Mouse (Mus musculus): ENCODE measurements around the gene Fam107b. TPM values are rescaled to one million over a fixed set of nuclear protein-coding genes. Genes with fewer than 3 reads are reported as not detected.

Fam107b gene
- polyA plus RNA-seq (2014; fragmentation: Nextera tagmentation; extraction: Ambion mirVana), result 53.0 and 56.7 TPM in 2 replicates

DNA sequence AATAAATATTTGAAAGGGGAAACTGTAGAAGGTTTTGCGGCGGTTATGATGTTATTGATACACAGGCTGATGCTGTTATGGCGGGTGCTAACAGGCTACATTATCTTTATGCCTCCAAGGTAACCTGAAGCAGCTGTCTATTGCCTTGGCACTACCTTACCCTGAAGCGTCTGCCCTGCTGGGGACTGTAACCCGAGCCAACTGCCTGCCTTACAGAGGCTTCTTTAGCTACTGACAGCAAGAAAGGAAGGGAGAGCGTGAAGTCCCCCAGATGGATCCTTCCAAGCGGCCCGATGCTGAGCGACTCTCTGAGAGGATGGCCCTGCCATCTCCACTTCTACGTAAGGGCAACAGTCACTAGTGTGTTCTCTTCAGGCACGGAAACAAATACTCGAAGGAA lies at the start of gene Fam107b:
Gene Fam107b, plus strand, starts transcription at position 303 of the 400 bp plus-strand sequence.
- Histone ChIP-seq H3K4me3 (ENCODE audit: low read depth, low read length) (no peak within 1 kb of the TSS), H3K4me2 (ENCODE audit: low read depth, low read length, severe bottlenecking) (no peak within 1 kb of the TSS), H3K36me3 (ENCODE audit: control insufficient read depth, insufficient read depth, low read length) (no peaks in the 10 kb centered on the region), H3K9ac (ENCODE audit: low read length) (no peak within 1 kb of the TSS), H3K4me1 (replicated peaks; ENCODE audit: control insufficient read depth, insufficient read depth, low read length) (no peaks in the 10 kb centered on the region), H3K27me3 (ENCODE audit: control insufficient read depth, insufficient read depth, low read length) (no peaks in the 10 kb centered on the region), H3K9me3 (ENCODE audit: control insufficient read depth, low read length) (no peaks in the 10 kb centered on the region), H3K27ac (ENCODE audit: low read depth, low read length) (no peak within 1 kb of the TSS)
- ATAC-seq (replicated peaks; ENCODE audit: low FRiP score) (no peak), DNase-seq (ENCODE audit: low spot score) (no peak)
- 71% methylated on average over 12 of the region's 12 CpGs for WGBS

DNA sequence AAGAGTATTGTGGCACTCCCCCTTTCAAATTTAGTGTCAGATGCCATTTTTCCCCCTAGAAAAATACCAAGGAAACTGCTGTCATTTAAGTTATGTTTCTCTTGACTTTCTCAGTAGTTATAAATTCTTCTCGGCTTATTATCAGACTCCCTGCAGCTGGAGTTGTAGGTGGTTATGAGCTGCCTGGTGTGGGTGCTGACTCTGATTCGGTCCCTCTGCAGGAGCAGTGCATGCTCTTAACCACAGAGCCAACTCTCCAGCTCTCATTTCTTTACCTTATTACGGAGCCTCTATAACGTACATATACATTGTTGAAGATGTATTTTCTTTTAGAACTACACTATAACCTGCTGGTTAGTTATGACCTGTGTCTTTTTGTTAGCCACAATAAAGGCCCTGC lies 47.7 kb upstream of the Fam107b start:
- Histone ChIP-seq H3K4me1 (replicated peaks; ENCODE audit: control insufficient read depth, insufficient read depth, low read length) (no peaks in the 10 kb centered on the region), H3K9me3 (ENCODE audit: control insufficient read depth, low read length) (no peaks in the 10 kb centered on the region), H3K4me3 (ENCODE audit: low read depth, low read length) (no peak overlapping the region), H3K27me3 (ENCODE audit: control insufficient read depth, insufficient read depth, low read length) (no peaks in the 10 kb centered on the region), H3K36me3 (ENCODE audit: control insufficient read depth, insufficient read depth, low read length) (no peaks in the 10 kb centered on the region), H3K9ac (ENCODE audit: low read length) (no peak overlapping the region), H3K4me2 (ENCODE audit: low read depth, low read length, severe bottlenecking) (no peak overlapping the region), H3K27ac (ENCODE audit: low read depth, low read length) (no peak overlapping the region)
- 81% methylated on average over 4 of the region's 4 CpGs for WGBS
- ATAC-seq (replicated peaks; ENCODE audit: low FRiP score), result no peak
- no peak for DNase-seq (ENCODE audit: low spot score)

DNA sequence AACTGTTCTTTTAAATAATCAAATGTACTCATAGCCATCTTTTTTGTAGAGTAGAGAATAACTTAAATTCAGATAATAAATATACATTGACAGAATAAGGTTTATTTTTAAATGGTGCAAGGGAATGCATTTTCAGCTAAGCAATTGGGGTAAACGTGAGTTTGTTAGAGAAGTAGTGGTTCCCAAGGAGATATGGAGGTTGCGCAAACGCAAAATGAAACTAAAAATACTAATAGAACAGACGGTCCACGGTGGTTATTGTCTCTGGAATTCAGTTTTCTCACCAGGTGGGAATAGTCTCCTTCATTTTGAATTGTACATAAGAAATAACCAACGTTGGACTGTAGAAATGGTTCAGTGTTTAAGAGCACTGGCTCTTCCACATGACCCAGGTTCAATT lies 44.0 kb upstream of the Fam107b start:
- H3K4me2 ChIP-seq (ENCODE audit: low read depth, low read length, severe bottlenecking), result no peak overlapping the region
- H3K9me3 ChIP-seq (ENCODE audit: control insufficient read depth, low read length), result no peaks in the 10 kb centered on the region
- 84% methylated on average over 6 of the region's 6 CpGs for WGBS
- H3K4me3 ChIP-seq (ENCODE audit: low read depth, low read length), result no peak overlapping the region
- H3K27ac ChIP-seq (ENCODE audit: low read depth, low read length), result no peak overlapping the region
- H3K9ac ChIP-seq (ENCODE audit: low read length), result no peak overlapping the region
- DNase-seq (ENCODE audit: low spot score) (no peak), ATAC-seq (replicated peaks; ENCODE audit: low FRiP score) (no peak)
- H3K36me3 ChIP-seq (ENCODE audit: control insufficient read depth, insufficient read depth, low read length), result no peaks in the 10 kb centered on the region
- H3K4me1 ChIP-seq (replicated peaks; ENCODE audit: control insufficient read depth, insufficient read depth, low read length), result no peaks in the 10 kb centered on the region
- no peaks in the 10 kb centered on the region for H3K27me3 ChIP-seq (ENCODE audit: control insufficient read depth, insufficient read depth, low read length)

DNA sequence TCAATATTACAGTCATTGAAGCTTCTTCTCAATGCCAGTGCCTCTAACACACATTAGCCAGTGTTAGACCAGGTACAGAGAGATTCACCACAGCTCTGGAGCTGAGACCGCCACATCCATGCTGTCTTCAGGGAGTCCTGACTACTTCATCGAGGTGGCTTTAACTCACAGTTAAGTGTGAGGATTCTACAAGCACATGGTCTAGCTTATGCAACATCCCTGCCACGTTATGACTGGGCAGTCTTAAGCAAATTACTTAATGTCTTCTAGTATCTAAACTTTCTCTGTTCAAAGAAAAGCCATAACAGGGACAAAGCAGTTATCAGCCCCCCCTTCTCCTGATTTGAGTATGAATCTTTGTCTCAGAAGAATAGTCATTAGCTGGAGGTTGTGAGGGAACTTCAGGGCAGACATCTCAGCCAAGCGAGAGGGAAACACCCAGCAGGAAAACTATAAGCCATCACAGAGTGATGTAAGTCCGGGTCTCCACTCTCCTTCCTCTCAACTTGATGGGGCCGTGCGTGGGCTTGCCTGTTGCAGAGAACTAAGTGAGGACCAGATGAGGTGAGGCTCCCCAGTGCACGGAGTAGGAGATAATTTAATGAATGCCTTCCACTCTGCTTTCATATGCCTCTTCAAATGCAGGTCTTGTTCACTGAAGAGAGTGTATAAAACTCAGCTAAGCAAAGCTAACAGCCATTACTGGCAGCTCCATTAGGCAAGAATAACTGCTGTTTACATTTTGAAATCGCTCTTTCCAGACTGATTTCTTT lies 28.8 kb upstream of the Fam107b start:
- Histone ChIP-seq H3K9ac (ENCODE audit: low read length) (no peak overlapping the region), H3K9me3 (ENCODE audit: control insufficient read depth, low read length) (no peaks in the 10 kb centered on the region), H3K4me2 (ENCODE audit: low read depth, low read length, severe bottlenecking) (no peak overlapping the region), H3K27me3 (ENCODE audit: control insufficient read depth, insufficient read depth, low read length) (no peaks in the 10 kb centered on the region), H3K4me3 (ENCODE audit: low read depth, low read length) (no peak overlapping the region), H3K27ac (ENCODE audit: low read depth, low read length) (no peak overlapping the region), H3K36me3 (ENCODE audit: control insufficient read depth, insufficient read depth, low read length) (no peaks in the 10 kb centered on the region), H3K4me1 (replicated peaks; ENCODE audit: control insufficient read depth, insufficient read depth, low read length) (no peaks in the 10 kb centered on the region)
- ATAC-seq (replicated peaks; ENCODE audit: low FRiP score) (no peak), DNase-seq (ENCODE audit: low spot score) (no peak)
- WGBS, result 78% methylated on average over 9 of the region's 9 CpGs

DNA sequence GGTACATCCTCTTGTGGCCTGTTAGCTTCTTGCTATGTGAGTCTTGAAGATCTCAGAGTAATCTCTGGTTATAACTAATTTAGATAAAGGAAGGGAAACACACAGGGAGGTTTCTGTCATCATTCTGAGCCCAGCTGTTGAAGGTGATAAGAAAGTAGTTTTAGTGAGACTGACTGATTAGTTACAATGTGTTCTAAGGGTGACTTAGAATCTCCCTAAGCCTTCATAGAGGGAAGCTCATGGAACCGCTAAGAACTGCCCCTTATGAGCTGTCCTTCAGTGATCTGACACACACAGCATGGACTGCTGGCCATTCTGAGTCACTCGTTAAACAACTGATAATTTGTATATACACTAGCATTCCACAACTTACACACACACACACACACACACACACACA lies 24.2 kb upstream of the Fam107b start:
- WGBS, result 83% methylated on average over 2 of the region's 2 CpGs

DNA sequence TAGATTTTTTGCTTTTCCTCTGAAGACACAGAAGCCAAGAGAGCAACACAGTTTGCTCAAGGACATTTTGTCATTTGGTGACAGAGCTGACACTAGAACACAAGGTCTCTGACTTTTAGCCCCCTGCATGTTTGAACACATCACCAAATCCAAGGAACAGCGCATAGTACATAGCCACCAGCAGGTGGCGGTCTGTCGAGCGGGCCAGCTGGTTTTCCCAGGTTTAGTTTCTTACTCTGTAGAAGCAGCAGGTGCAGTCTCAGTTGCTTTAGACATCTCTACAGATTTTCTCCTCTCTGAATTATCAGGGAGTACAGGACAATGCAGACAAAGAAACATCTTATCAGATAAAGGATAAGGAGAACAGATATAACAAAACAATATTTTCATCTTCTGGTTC lies 23.7 kb upstream of the Fam107b start:
- Histone ChIP-seq H3K9me3 (ENCODE audit: control insufficient read depth, low read length) (no peaks in the 10 kb centered on the region), H3K4me3 (ENCODE audit: low read depth, low read length) (no peak overlapping the region), H3K27ac (ENCODE audit: low read depth, low read length) (no peak overlapping the region), H3K27me3 (ENCODE audit: control insufficient read depth, insufficient read depth, low read length) (no peaks in the 10 kb centered on the region), H3K4me1 (replicated peaks; ENCODE audit: control insufficient read depth, insufficient read depth, low read length) (no peaks in the 10 kb centered on the region), H3K4me2 (ENCODE audit: low read depth, low read length, severe bottlenecking) (no peak overlapping the region), H3K36me3 (ENCODE audit: control insufficient read depth, insufficient read depth, low read length) (no peaks in the 10 kb centered on the region), H3K9ac (ENCODE audit: low read length) (no peak overlapping the region)
- ATAC-seq (replicated peaks; ENCODE audit: low FRiP score) (no peak), DNase-seq (ENCODE audit: low spot score) (peak; percentile 63)
- WGBS, result 3% methylated on average over 4 of the region's 4 CpGs

More for the DNA sequence above, 24.2 kb upstream of the Fam107b start:
- Histone ChIP-seq H3K27ac (ENCODE audit: low read depth, low read length) (no peak overlapping the region), H3K4me3 (ENCODE audit: low read depth, low read length) (no peak overlapping the region), H3K36me3 (ENCODE audit: control insufficient read depth, insufficient read depth, low read length) (no peaks in the 10 kb centered on the region), H3K9me3 (ENCODE audit: control insufficient read depth, low read length) (no peaks in the 10 kb centered on the region), H3K27me3 (ENCODE audit: control insufficient read depth, insufficient read depth, low read length) (no peaks in the 10 kb centered on the region), H3K4me1 (replicated peaks; ENCODE audit: control insufficient read depth, insufficient read depth, low read length) (no peaks in the 10 kb centered on the region), H3K9ac (ENCODE audit: low read length) (no peak overlapping the region), H3K4me2 (ENCODE audit: low read depth, low read length, severe bottlenecking) (no peak overlapping the region)
- DNase-seq (ENCODE audit: low spot score), result no peak
- ATAC-seq (replicated peaks; ENCODE audit: low FRiP score), result no peak

DNA sequence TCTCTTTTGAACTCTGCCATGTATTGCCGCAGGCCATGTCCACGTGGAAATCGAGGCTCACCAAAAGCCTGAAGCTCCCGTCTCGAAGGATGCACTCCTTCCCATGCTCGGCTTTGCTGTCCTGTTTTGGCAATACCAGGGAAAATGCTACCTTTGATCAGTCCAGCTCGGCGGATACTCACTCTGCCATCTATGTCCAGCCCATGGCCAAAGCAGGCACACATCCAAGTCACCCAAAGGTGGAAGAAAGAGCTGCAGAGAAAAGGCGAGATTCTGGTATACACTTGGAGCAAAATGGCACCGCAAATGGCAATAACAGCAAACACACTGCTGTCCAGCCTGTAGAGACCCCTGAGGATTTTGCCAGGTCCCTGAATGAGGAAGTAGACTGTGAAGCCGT lies 318 bp downstream of the Fam107b start:
- Histone ChIP-seq H3K4me2 (ENCODE audit: low read depth, low read length, severe bottlenecking) (no peak overlapping the region), H3K9me3 (ENCODE audit: control insufficient read depth, low read length) (no peaks in the 10 kb centered on the region), H3K27ac (ENCODE audit: low read depth, low read length) (no peak overlapping the region), H3K27me3 (ENCODE audit: control insufficient read depth, insufficient read depth, low read length) (no peaks in the 10 kb centered on the region), H3K4me3 (ENCODE audit: low read depth, low read length) (no peak overlapping the region), H3K36me3 (ENCODE audit: control insufficient read depth, insufficient read depth, low read length) (no peaks in the 10 kb centered on the region), H3K4me1 (replicated peaks; ENCODE audit: control insufficient read depth, insufficient read depth, low read length) (no peaks in the 10 kb centered on the region), H3K9ac (ENCODE audit: low read length) (no peak overlapping the region)
- no peak for ATAC-seq (replicated peaks; ENCODE audit: low FRiP score)
- no peak for DNase-seq (ENCODE audit: low spot score)
- WGBS, result 88% methylated on average over 11 of the region's 11 CpGs

DNA sequence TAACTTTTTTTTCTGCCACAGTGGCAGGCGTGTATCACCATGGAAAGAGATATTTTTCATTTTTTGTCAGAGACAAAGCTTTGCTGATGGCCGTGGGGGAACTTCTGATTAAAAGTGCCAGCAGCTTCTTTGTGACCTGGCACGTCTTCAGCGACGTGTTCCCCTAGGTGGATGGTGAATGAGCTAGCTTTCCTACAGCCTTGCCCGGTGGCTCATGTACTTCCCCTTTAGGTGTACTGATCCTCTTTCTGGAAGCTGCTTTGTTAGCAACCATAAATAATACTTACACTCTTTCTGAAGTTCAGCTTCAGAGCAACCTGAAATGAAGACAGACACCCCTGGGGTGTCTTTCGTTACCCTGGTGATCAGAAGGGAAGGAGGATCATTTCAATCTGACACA lies 3.6 kb downstream of the Fam107b start:
- H3K27ac ChIP-seq (ENCODE audit: low read depth, low read length), result no peak overlapping the region
- no peaks in the 10 kb centered on the region for H3K27me3 ChIP-seq (ENCODE audit: control insufficient read depth, insufficient read depth, low read length)
- ATAC-seq (replicated peaks; ENCODE audit: low FRiP score) (no peak), DNase-seq (ENCODE audit: low spot score) (no peak)
- H3K36me3 ChIP-seq (ENCODE audit: control insufficient read depth, insufficient read depth, low read length), result no peaks in the 10 kb centered on the region
- no peaks in the 10 kb centered on the region for H3K9me3 ChIP-seq (ENCODE audit: control insufficient read depth, low read length)
- no peak overlapping the region for H3K4me2 ChIP-seq (ENCODE audit: low read depth, low read length, severe bottlenecking)
- H3K4me1 ChIP-seq (replicated peaks; ENCODE audit: control insufficient read depth, insufficient read depth, low read length), result no peaks in the 10 kb centered on the region
- no peak overlapping the region for H3K4me3 ChIP-seq (ENCODE audit: low read depth, low read length)
- WGBS, result 85% methylated on average over 7 of the region's 7 CpGs
- H3K9ac ChIP-seq (ENCODE audit: low read length), result no peak overlapping the region

DNA sequence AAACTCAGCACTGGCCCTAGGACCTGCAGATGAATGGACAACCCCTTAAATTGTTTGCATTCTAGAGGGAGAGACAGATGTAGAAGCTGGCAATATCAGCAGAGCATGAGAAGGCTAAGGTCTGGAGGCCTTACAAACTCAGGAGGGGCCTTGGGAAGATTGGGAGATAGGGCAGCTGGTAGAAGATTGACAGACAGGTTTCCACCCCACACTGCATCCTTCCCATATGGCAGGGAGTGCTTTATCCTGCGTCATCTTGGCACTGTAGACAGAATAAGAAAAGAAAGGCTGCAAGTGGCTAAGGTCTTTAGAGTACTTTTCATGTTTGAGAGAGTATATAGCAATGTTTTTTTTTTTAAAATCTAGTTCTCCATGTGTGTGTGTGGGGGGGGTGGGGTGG lies 4.9 kb downstream of the Fam107b start:
- 82% methylated on average over 1 of the region's 1 CpGs for WGBS

More for the DNA sequence above, 4.9 kb downstream of the Fam107b start:
- ATAC-seq (replicated peaks; ENCODE audit: low FRiP score) (no peak), DNase-seq (ENCODE audit: low spot score) (no peak)
- no peaks in the 10 kb centered on the region for H3K4me1 ChIP-seq (replicated peaks; ENCODE audit: control insufficient read depth, insufficient read depth, low read length)
- no peak overlapping the region for H3K27ac ChIP-seq (ENCODE audit: low read depth, low read length)
- H3K9me3 ChIP-seq (ENCODE audit: control insufficient read depth, low read length), result no peaks in the 10 kb centered on the region
- H3K9ac ChIP-seq (ENCODE audit: low read length), result no peak overlapping the region
- H3K27me3 ChIP-seq (ENCODE audit: control insufficient read depth, insufficient read depth, low read length), result no peaks in the 10 kb centered on the region
- no peak overlapping the region for H3K4me2 ChIP-seq (ENCODE audit: low read depth, low read length, severe bottlenecking)
- no peak overlapping the region for H3K4me3 ChIP-seq (ENCODE audit: low read depth, low read length)
- H3K36me3 ChIP-seq (ENCODE audit: control insufficient read depth, insufficient read depth, low read length), result no peaks in the 10 kb centered on the region
